Mouse (Mus musculus) lung, embryonic 15.5 days (tissue): ENCODE data around the gene Mbd6. TPM values are rescaled to one million over a fixed set of nuclear protein-coding genes. Genes with fewer than 3 reads are reported as not detected.

ENCODE experiments used
- ATAC-seq: fragments of 200-750 bp; cut with Nextera tagmentation; 2 replicates; pipeline ENCODE4 v1.8.0; 2017; ENCODE audit warnings: moderate number of reproducible peaks, borderline replicate concordance; ENCODE audit not compliant: low FRiP score, low TSS enrichment; ENCODE audit errors: extremely low read depth
- H3K27ac ChIP-seq: fragments of 300-500 bp; sonication (generic); 2 replicates; pipeline ENCODE4 v1.5.1; 2015; ENCODE audit warnings: moderate library complexity, mild to moderate bottlenecking, inconsistent platforms
- H3K27me3 ChIP-seq: fragments of 300-500 bp; sonication (generic); 2 replicates; pipeline ENCODE4 v1.6.1; 2015; ENCODE audit warnings: inconsistent platforms
- H3K36me3 ChIP-seq: fragments of 300-500 bp; sonication (generic); 2 replicates; pipeline ENCODE4 v1.6.1; 2015; ENCODE audit warnings: inconsistent platforms
- H3K4me1 ChIP-seq: fragments of 300-500 bp; sonication (generic); 2 replicates; pipeline ENCODE4 v1.6.1; 2015; ENCODE audit warnings: inconsistent platforms
- H3K4me2 ChIP-seq: fragments of 300-500 bp; sonication (generic); 2 replicates; pipeline ENCODE4 v1.6.1; 2015; ENCODE audit warnings: inconsistent platforms, mild to moderate bottlenecking, moderate library complexity
- H3K4me3 ChIP-seq: fragments of 300-500 bp; sonication (generic); 2 replicates; pipeline ENCODE4 v1.5.1; 2015; ENCODE audit warnings: mild to moderate bottlenecking, inconsistent platforms
- H3K9ac ChIP-seq: fragments of 300-500 bp; sonication (generic); 2 replicates; pipeline ENCODE4 v1.6.1; 2015; ENCODE audit warnings: inconsistent platforms
- H3K9me3 ChIP-seq: fragments of 300-500 bp; sonication (generic); 2 replicates; pipeline ENCODE4 v1.6.1; 2016; ENCODE audit warnings: inconsistent platforms
- WGBS: fragments of 180-500 bp; shearing (Covaris S2); methylation state at CpG from one replicate; pipeline ENCODE4 v1.1.7; 2015; 5-methylcytosine and 5-hydroxymethylcytosine counted together
- polyA plus RNA-seq: library from polyadenylated mRNA; unstranded; fragments of >200 nt; fragmentation: Nextera tagmentation; extraction: Ambion mirVana; gene quantifications from 2 replicates; pipeline ENCODE4 v1.2.1, GENCODE M21; 2015

Gene Mbd6
- polyA plus RNA-seq, 1 experiment from 2014 or later, result 18.8 TPM

- H3K27me3 ChIP-seq, result no peaks in the 10 kb centered on the region
- 69% methylated on average over 10 of the region's 11 CpGs for WGBS
- H3K9ac ChIP-seq, result no peak overlapping the region
- H3K4me3 ChIP-seq, result no peak overlapping the region
- H3K9me3 ChIP-seq, result no peaks in the 10 kb centered on the region
- no peak for ATAC-seq
- no peak overlapping the region for H3K27ac ChIP-seq
- H3K36me3 ChIP-seq, result peaks cover 74% of the 10 kb centered on the region
- H3K4me1 ChIP-seq, result peaks cover 29% of the 10 kb centered on the region
- no peak overlapping the region for H3K4me2 ChIP-seq
Measured at GRCm38 (mm10) chr10:127284724-127285500, 3.9 kb downstream of the Mbd6 start.

GRCm38 (mm10) chr10:127284105-127284622 is 4.7 kb downstream of the Mbd6 start:
- no peak overlapping the region for H3K4me3 ChIP-seq
- H3K27ac ChIP-seq, result no peak overlapping the region
- H3K9me3 ChIP-seq, result no peaks in the 10 kb centered on the region
- peaks cover 82% of the 10 kb centered on the region for H3K36me3 ChIP-seq
- ATAC-seq, result no peak
- H3K4me1 ChIP-seq, result peaks cover 22% of the 10 kb centered on the region
- H3K4me2 ChIP-seq, result no peak overlapping the region
- H3K9ac ChIP-seq, result no peak overlapping the region
- WGBS, result 90% methylated on average over 7 of the region's 7 CpGs
- H3K27me3 ChIP-seq, result no peaks in the 10 kb centered on the region

- peaks cover 94% of the 10 kb centered on the region for H3K36me3 ChIP-seq
- H3K27ac ChIP-seq, result no peak overlapping the region
- H3K4me3 ChIP-seq, result no peak overlapping the region
- peaks cover 19% of the 10 kb centered on the region for H3K4me1 ChIP-seq
- WGBS, result 75% methylated on average over 13 of the region's 13 CpGs
- H3K27me3 ChIP-seq, result no peaks in the 10 kb centered on the region
- H3K9me3 ChIP-seq, result no peaks in the 10 kb centered on the region
- ATAC-seq, result no peak
- no peak overlapping the region for H3K9ac ChIP-seq
- no peak overlapping the region for H3K4me2 ChIP-seq
Measured at GRCm38 (mm10) chr10:127282620-127283215, 6.1 kb downstream of the Mbd6 start.

GRCm38 (mm10) chr10:127281316-127281715 is 7.5 kb downstream of the Mbd6 start:
- H3K4me3 ChIP-seq, result no peak overlapping the region
- no peak overlapping the region for H3K4me2 ChIP-seq
- H3K27me3 ChIP-seq, result no peaks in the 10 kb centered on the region
- H3K36me3 ChIP-seq, result peaks cover 97% of the 10 kb centered on the region
- no peaks in the 10 kb centered on the region for H3K9me3 ChIP-seq
- no peak overlapping the region for H3K9ac ChIP-seq
- no peak for ATAC-seq
- H3K4me1 ChIP-seq, result peaks cover 5% of the 10 kb centered on the region; the same call in 1 of the 2 replicates
- WGBS, result 83% methylated on average over 8 of the region's 8 CpGs
- H3K27ac ChIP-seq, result no peak overlapping the region

GRCm38 (mm10) chr10:127279730-127280129 is 9.1 kb downstream of the Mbd6 start:
- Histone ChIP-seq H3K9ac (no peak overlapping the region), H3K36me3 (peaks cover 98% of the 10 kb centered on the region), H3K4me1 (no peaks in the 10 kb centered on the region), H3K27ac (no peak overlapping the region), H3K4me3 (no peak overlapping the region), H3K9me3 (no peaks in the 10 kb centered on the region), H3K27me3 (no peaks in the 10 kb centered on the region), H3K4me2 (no peak overlapping the region)
- WGBS, result 82% methylated on average over 2 of the region's 2 CpGs
- no peak for ATAC-seq

GRCm38 (mm10) chr10:127274261-127275022 is 14.4 kb downstream of the Mbd6 start:
- Histone ChIP-seq H3K4me3 (no peak overlapping the region), H3K36me3 (peaks cover 79% of the 10 kb centered on the region), H3K27me3 (no peaks in the 10 kb centered on the region), H3K4me2 (no peak overlapping the region), H3K9me3 (no peaks in the 10 kb centered on the region), H3K9ac (no peak overlapping the region), H3K27ac (no peak overlapping the region), H3K4me1 (no peaks in the 10 kb centered on the region)
- ATAC-seq, result no peak
- WGBS, result 84% methylated on average over 11 of the region's 11 CpGs

GRCm38 (mm10) chr10:127272371-127272770 is 16.4 kb downstream of the Mbd6 start:
- H3K36me3 ChIP-seq, result peaks cover 70% of the 10 kb centered on the region
- H3K4me2 ChIP-seq, result no peak overlapping the region
- 83% methylated on average over 5 of the region's 5 CpGs for WGBS
- H3K9ac ChIP-seq, result no peak overlapping the region
- no peak overlapping the region for H3K4me3 ChIP-seq
- no peaks in the 10 kb centered on the region for H3K27me3 ChIP-seq
- no peak for ATAC-seq
- H3K9me3 ChIP-seq, result no peaks in the 10 kb centered on the region
- peaks cover 14% of the 10 kb centered on the region for H3K4me1 ChIP-seq
- H3K27ac ChIP-seq, result no peak overlapping the region

GRCm38 (mm10) chr10:127269884-127270283 is 18.9 kb downstream of the Mbd6 start:
- no peaks in the 10 kb centered on the region for H3K9me3 ChIP-seq
- peaks cover 20% of the 10 kb centered on the region for H3K4me1 ChIP-seq
- no peak for ATAC-seq
- no peak overlapping the region for H3K4me2 ChIP-seq
- no peaks in the 10 kb centered on the region for H3K27me3 ChIP-seq
- WGBS, result 74% methylated on average over 4 of the region's 4 CpGs
- H3K4me3 ChIP-seq, result no peak overlapping the region
- H3K9ac ChIP-seq, result no peak overlapping the region
- H3K36me3 ChIP-seq, result peaks cover 45% of the 10 kb centered on the region
- H3K27ac ChIP-seq, result no peak overlapping the region

- Histone ChIP-seq H3K9me3 (no peaks in the 10 kb centered on the region), H3K36me3 (peaks cover 41% of the 10 kb centered on the region), H3K4me2 (no peak overlapping the region), H3K27ac (no peak overlapping the region), H3K4me3 (no peak overlapping the region), H3K4me1 (peaks cover 20% of the 10 kb centered on the region), H3K27me3 (peaks cover 7% of the 10 kb centered on the region; the same call in 1 of the 2 replicates), H3K9ac (no peak overlapping the region)
- WGBS, result 71% methylated on average over 12 of the region's 12 CpGs
- no peak for ATAC-seq
Measured at GRCm38 (mm10) chr10:127269036-127269435, 19.8 kb downstream of the Mbd6 start.

- no peak overlapping the region for H3K9ac ChIP-seq
- H3K27me3 ChIP-seq, result peaks cover 12% of the 10 kb centered on the region
- no peak overlapping the region for H3K27ac ChIP-seq
- no peak overlapping the region for H3K4me3 ChIP-seq
- H3K4me1 ChIP-seq, result peaks cover 20% of the 10 kb centered on the region
- 61% methylated on average over 5 of the region's 5 CpGs for WGBS
- ATAC-seq, result no peak
- H3K9me3 ChIP-seq, result no peaks in the 10 kb centered on the region
- H3K36me3 ChIP-seq, result peaks cover 40% of the 10 kb centered on the region
- H3K4me2 ChIP-seq, result no peak overlapping the region
Measured at GRCm38 (mm10) chr10:127268401-127268800, 20.4 kb downstream of the Mbd6 start.

- peaks cover 26% of the 10 kb centered on the region for H3K4me1 ChIP-seq
- H3K9ac ChIP-seq, result peak overlapping the region; percentile 100
- no peak overlapping the region for H3K27ac ChIP-seq
- peaks cover 23% of the 10 kb centered on the region for H3K27me3 ChIP-seq
- peaks cover 29% of the 10 kb centered on the region for H3K36me3 ChIP-seq
- peak overlapping the region; percentile 99 for H3K4me3 ChIP-seq
- H3K4me2 ChIP-seq, result peak overlapping the region; percentile 84
- no peak for ATAC-seq
- H3K9me3 ChIP-seq, result no peaks in the 10 kb centered on the region
- WGBS, result 72% methylated on average over 5 of the region's 5 CpGs
Measured at GRCm38 (mm10) chr10:127267318-127267717, 21.5 kb downstream of the Mbd6 start.
